Mouse (Mus musculus): ENCODE results near the gene Tvp23b.

- no peak for TF ChIP-seq POLR2A (IDR thresholded peaks at IDR 0.05; ENCODE audit: borderline replicate concordance, low read depth, low read length)
- no peak for TF ChIP-seq CTCF (IDR thresholded peaks at IDR 0.05; ENCODE audit: low read depth, low read length)
Measured at GRCm38 (mm10) chr11:62915486-62915885, 36.2 kb downstream of the Tvp23b start.
